Mouse (Mus musculus): Measurements from ENCODE around the gene Ttc7b. TPM values are rescaled to one million over a fixed set of nuclear protein-coding genes. Genes with fewer than 3 reads are reported as not detected.

Gene Ttc7b
- total RNA-seq, 2 experiments from 2014 or later, result 65.8 to 73.1 TPM

GRCm38 (mm10) chr12:100398268-100398943, 122.2 kb downstream of the Ttc7b start:
- intact Hi-C loops (cut with DNase I), result no loop called here
- no peak for DNase-seq

DNA sequence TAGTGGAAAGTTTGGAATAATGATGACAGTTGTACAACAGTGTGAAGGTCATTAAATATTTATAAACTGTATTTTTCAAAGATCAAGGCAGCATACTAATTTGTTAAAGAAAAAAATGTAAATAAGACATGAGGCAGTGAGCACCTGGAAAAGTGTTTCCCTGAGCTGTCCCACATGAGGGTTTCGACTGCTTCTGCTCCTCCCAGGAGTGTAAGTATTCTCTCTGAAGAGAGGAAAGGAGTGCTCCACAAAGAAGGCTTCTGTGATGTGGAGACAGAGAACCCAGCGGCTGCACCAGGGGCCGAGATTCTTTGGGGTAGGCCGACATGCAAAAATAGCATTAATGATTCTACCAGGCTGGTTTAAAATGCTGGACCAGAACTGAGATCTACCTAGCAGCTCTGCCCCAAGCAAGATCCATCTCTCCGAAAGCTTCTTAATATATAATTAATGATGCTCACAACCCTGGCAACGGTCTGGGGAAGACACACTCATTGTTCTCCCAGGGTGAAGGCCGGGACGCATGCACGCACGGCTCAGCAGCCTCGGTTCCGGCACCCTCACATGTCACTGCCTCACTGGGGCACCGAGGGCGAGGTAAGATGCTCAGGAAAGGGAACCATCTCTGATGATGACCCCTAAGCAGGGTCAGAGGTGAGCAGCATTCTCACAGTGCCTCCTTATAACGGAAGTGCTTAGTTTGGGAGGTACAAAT, 123.0 kb downstream of the Ttc7b start:
- no peak for DNase-seq

DNA sequence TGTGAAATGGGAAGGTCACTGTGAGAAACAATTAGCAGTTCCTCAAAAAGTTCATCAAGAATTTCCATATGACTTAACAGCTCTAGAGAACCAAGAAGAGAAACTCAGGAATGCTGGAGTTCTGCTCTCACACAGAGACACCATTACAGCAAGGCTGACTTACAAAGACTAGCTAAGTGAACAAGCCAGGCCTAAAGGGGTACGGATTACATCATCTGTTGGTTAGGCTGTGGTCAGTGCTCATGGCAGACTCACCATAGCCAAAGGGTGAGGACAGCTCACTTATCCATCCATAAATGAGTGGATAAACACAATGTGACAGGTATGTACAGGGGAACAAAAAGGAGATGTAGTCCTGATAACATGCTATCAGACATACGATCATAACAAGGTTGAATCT, 123.8 kb downstream of the Ttc7b start:
- DNase-seq, result no peak
- intact Hi-C loops (cut with DNase I), result no loop called here

More for the DNA sequence above, 123.0 kb downstream of the Ttc7b start:
- intact Hi-C loops (cut with DNase I), result no loop called here

GRCm38 (mm10) chr12:100393532-100393931, 127.1 kb downstream of the Ttc7b start:
- intact Hi-C loops (cut with DNase I), result no loop called here
- no peak for DNase-seq

DNA sequence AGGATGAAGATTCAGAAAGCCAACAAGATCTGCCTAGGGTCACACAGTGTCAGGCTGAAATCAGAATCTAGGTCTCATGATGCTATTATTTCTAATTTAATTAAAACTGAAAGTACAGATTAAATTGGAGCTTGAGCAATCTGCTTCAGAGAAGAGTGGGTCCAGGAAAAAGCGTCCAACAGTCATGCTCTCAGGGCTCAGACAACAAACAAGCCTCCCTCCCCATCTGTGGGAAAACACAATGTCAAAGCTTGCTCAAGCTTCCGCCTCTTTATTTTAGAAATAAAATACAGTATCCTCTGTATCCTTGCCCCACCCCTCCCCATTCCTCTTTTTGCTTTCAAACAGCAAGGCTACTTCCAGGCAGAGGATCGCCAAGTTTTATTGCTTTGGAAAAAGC, 127.5 kb downstream of the Ttc7b start:
- DNase-seq, result no peak

GRCm38 (mm10) chr12:100392466-100392865, 128.2 kb downstream of the Ttc7b start:
- DNase-seq, result no peak
- intact Hi-C loops (cut with DNase I), result no loop called here

More for the DNA sequence above, 127.5 kb downstream of the Ttc7b start:
- intact Hi-C loops (cut with DNase I), result no loop called here

DNA sequence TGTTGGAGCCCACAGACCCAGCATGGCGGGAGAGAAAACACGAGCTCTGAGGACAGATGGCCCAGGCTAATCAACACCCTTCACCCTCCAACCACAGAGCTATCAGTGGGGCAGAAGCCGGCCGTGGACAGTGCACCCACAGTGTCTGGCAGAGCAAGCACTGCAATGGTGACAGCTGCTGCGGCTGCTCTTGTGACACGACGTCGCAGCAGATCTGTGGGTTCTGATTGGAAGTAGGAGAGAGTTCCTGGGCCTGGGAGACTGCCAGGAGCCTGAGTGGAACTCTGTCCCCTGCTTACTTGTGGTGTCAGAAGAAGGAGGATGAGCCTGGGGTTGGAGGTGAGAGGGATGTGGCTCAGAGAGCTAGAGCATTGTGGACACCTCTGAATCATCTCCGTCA, 128.7 kb downstream of the Ttc7b start:
- no peak for DNase-seq
- intact Hi-C loops (cut with DNase I), result no loop called here

DNA sequence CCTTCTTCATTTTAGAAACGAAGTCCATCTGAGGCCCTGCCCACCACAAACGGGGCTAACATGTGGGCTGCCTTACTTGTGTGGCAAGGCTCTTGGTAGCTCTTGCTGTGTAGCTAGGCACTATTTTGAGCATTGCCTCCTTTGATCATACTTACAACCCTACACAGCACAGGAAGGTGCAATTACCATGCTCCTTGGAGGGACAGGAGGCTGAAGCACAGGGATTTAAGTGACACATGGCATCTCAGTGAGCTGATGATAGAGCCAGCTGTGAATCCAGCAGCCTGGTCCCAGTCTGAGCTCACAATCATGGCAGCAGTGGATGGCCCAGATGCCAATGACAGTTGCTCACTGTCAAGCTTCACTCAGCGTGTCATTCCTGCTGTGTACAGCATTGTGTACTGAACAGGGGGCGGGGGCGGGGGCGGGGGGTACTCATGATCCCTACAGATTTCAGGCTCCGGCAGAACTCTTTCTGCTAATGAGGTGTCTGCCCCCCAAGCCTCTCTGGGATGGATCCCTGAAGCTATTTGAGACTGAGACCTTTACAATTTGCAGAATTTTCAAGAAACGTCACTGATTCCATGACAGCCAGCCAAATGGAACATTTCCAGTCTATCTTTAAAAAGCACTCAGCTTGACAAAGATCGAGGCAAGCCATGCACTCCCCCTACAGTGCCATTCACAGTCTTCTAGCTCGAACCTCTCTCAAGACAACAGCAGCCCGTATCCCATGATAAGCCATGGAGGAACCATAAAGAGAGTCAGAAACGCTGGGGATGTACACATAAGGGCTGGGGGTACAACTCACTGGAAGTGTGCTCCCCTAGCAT, 130.5 kb downstream of the Ttc7b start:
- intact Hi-C loops (cut with DNase I), result no loop called here
- no peak for DNase-seq

- intact Hi-C loops (cut with DNase I), result no loop called here
- peak in 1 of 2 experiments; percentile 27 for DNase-seq
Measured at GRCm38 (mm10) chr12:100386259-100386658, 134.4 kb downstream of the Ttc7b start.

DNA sequence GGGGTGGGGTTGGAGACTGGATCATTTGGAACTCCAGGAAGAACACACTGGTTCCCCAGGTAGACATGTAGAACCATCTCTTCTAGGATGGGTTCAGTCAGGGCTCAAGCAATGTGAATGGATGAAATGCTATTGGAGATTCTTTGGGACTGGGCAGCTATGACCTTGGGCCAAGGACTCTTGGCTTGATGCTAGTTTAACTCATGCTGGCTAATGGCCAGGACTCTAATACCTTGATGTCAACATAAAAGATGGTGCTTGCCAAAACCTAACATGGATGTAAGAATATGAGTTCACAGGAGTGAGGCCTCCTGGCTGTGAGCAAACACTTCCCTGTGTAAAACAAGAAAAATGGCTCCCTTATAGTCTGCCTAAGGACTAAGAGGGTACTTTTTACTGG, 138.1 kb downstream of the Ttc7b start:
- intact Hi-C loops (cut with DNase I), result no loop called here
- DNase-seq, result no peak

- no peak for DNase-seq
- intact Hi-C loops (cut with DNase I), result no loop called here
Measured at GRCm38 (mm10) chr12:100381941-100382340, 138.7 kb downstream of the Ttc7b start.

GRCm38 (mm10) chr12:100380697-100381291, 139.8 kb downstream of the Ttc7b start:
- no peak for DNase-seq
- intact Hi-C loops (cut with DNase I), result no loop called here

DNA sequence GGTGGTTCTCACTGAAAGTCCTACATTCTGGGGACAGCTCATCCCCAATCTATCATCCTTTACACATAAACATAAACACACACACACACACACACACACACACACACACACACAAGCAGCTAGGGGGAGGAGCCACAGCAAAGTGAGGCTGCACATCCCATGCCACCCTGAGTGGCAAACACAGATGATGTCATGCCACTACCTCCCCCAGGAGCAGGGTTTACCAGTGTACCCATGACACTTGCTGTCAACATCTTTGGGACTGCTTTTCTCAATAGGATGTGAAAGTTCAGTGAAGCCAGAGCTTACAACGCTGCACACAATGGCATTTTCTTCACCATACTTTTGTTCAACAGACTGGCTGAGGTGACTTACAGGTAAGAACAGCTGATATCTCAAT, 140.8 kb downstream of the Ttc7b start:
- intact Hi-C loops (cut with DNase I), result no loop called here
- DNase-seq, result no peak

DNA sequence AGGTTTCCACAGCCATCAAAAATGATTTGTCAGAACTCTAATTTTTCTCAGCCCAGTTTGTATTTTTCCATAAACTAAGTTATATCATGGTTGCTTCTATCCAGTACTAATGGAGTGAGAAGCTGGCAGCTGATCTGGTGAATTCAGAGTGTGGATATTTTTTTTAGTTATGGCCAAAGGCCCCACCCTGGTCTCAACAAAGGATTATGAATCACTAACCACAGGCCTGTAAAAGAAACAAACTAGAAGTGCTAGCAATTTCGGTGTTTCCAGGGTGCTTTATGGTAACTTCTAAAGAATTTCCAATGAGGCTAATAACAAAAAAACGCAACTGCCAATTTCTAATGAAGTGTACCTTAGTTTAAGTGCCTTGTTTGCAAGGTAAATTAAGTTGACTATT, 142.4 kb downstream of the Ttc7b start:
- intact Hi-C loops (cut with DNase I), result no loop called here
- no peak for DNase-seq

DNA sequence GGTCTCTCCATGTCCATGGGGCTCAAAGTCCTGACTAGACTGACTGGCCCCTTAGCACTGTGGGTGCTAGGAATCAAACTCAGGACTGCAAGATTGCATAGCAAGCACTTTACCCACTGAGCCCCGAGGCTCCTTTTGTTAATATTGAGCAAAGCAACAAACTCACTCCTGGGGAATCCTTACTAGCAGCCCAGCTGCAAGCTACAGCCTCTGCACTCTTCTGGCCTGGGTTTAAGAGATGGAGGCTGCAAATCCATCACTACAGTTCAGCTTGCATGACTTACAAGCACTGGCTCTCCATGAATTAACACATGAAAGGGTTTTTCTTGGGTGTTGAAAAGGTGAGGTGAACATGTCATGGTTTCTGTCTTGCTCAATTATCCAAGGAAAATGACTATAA, 142.8 kb downstream of the Ttc7b start:
- DNase-seq, result no peak
- intact Hi-C loops (cut with DNase I), result no loop called here

GRCm38 (mm10) chr12:100375801-100376200, 144.8 kb downstream of the Ttc7b start:
- no peak for DNase-seq
- intact Hi-C loops (cut with DNase I), result no loop called here

DNA sequence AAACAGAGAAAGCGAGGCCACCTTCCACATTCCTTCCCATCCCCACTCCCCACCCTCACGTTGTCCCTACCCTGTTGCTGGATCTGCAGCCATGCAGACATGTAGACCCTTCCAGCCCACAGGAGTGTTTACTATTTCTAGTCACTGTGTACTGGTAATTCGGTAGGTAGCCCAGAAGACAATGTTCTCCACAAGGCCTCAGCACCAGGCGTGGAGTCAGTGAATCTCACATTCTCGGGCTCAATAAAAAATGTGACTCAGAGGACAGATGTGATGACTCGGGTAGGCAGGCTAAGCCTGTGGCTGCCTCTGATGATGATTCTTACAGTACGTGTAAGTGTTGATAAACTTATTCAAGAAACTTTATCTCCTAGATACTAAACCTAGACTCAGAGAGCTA, 147.8 kb downstream of the Ttc7b start:
- no peak for DNase-seq
- intact Hi-C loops (cut with DNase I), result no loop called here

- intact Hi-C loops (cut with DNase I), result no loop called here
- DNase-seq, result no peak
Measured at GRCm38 (mm10) chr12:100372015-100372414, 148.6 kb downstream of the Ttc7b start.

GRCm38 (mm10) chr12:100369786-100370185, 150.8 kb downstream of the Ttc7b start:
- no peak for DNase-seq
- intact Hi-C loops (cut with DNase I), result no loop called here

- intact Hi-C loops (cut with DNase I), result no loop called here
- DNase-seq, result no peak
Measured at GRCm38 (mm10) chr12:100369220-100369619, 151.4 kb downstream of the Ttc7b start.

DNA sequence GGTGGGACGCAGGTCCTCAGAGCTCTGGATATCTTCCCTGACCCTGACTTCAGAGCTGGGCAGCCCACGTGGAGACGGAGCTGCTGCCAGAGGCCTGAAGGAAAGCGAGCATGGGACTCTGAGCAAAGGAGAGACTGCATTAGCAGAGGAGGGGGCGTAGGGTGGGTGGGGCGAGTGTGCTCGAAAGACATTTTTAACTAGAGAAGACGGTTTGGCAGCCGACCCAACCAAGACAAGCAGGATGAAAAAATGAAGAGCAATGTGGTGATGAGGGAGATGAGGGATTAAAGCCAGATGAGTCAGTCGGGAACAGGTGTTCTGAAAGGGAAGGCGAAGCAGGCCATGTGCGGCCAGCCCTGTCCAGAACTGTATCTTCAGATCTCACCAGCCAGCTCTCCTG, 159.3 kb downstream of the Ttc7b start:
- no peak for DNase-seq
- intact Hi-C loops (cut with DNase I), result no loop called here

Data from heart, postnatal 14 days (tissue).